Comparison of ENCODE assay signal across 14 mouse cellular contexts in genomic region chr2:72825251-72825650, GRCm38 (mm10).
DNase-seq lines count a peak whose midpoint lies in the region.
"Had no signal": no experiment of that assay in that cellular context is flagged by ENCODE, and none has a peak within 500 bp of the region (broad histone marks: within the 10 kb centered on the region; RNA-seq: fewer than 3 reads in every experiment).

No protein-coding gene starts in this region.

- intact Hi-C loops in heart, postnatal 10 days (cut with DNase I) = no loop called here
- intact Hi-C loops in heart, postnatal 25 days (cut with DNase I) = no loop called here
- intact Hi-C loops in left cerebral cortex, postnatal 4 days (cut with DNase I) = no loop called here
- intact Hi-C loops in gastrocnemius, postnatal 14 days (cut with DNase I; ENCODE audit: low total_unique reads) = no loop called here

- peak; percentile 28 to 31 for DNase-seq in heart, postnatal 10 days
- DNase-seq in heart, postnatal 25 days (ENCODE audit: low spot score) = no peak
- DNase-seq in left cerebral cortex, postnatal 4 days = peak; percentile 27
- DNase-seq in left cerebral cortex, adult 18-20 months (ENCODE audit: low spot score in 2 of 2) = no peak
- peak; percentile 65 for DNase-seq in ovary, postnatal 36 days (ENCODE audit: low spot score)
- DNase-seq in ovary, postnatal 14 days (ENCODE audit: low spot score) = no peak
- peak; percentile 85 to 91 for DNase-seq in adrenal gland, postnatal 36 days
- DNase-seq in gastrocnemius, postnatal 14 days = no peak
- DNase-seq: cerebellum, adult 11-12 months; cerebellum, postnatal 25 days; embryo, embryonic 11 days; gastrocnemius, adult 2 months; lung, adult 2 months; thymus, postnatal 25 days had no signal

Comparison
In these comparisons a context has a peak if more than half of its experiments do, and no peak if none do; other contexts are left out.
1. DNase-seq: peak in heart, postnatal 10 days (2 of 2), left cerebral cortex, postnatal 4 days (single experiment), ovary, postnatal 36 days (single experiment) and adrenal gland, postnatal 36 days (2 of 2); none in heart, postnatal 25 days (single experiment), left cerebral cortex, adult 18-20 months (0 of 2), ovary, postnatal 14 days (single experiment) and gastrocnemius, postnatal 14 days (single experiment).